Mouse (Mus musculus): ENCODE measurements around the gene Cdc14a. TPM values are rescaled to one million over a fixed set of nuclear protein-coding genes. Genes with fewer than 3 reads are reported as not detected.

Gene Cdc14a
- total RNA-seq, 2 experiments from 2014 or later: 20.8 to 30.2 TPM

GRCm38 (mm10) chr3:116414451-116414860 is 9.4 kb downstream of the Cdc14a start:
- DNase-seq: no peak

DNA sequence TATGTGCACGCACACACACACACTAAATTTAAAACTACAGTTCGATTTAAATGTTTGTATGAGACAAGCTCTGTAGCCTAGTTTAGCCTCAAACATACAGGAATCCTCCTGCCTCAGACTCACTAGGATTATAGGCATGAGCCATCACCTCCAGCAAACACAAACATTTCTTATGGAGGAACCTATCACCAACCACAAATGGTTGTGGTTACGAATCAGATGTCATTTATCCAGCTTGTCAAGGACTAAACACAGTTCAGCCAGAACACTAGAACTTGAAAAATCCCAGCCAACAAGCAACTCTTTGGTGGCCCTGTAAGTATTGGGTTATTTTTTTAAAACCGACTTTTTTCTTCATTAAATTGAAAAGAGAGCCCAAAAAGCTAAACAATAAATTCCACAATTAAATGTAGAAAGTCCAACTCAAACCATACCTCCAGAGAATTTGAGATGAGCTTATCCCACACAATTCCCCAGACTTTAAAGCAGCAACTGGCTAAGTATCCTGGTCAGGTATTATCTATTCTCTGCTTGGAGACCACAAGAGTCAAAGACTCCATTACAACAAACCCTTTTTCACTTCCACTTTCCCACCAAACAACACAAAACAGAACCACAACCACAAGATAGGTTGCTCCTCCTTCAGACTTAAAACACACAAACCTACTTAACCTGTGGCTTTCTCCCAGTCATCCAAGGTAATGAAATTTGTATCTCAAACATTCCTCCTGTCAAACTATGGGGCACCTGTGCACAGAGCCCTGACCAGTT is 10.7 kb downstream of the Cdc14a start:
- no peak for DNase-seq

GRCm38 (mm10) chr3:116410051-116410450 is 13.8 kb downstream of the Cdc14a start:
- DNase-seq: no peak

GRCm38 (mm10) chr3:116409486-116409885 is 14.3 kb downstream of the Cdc14a start:
- no peak for DNase-seq

GRCm38 (mm10) chr3:116408856-116409255 is 15.0 kb downstream of the Cdc14a start:
- DNase-seq: no peak

DNA sequence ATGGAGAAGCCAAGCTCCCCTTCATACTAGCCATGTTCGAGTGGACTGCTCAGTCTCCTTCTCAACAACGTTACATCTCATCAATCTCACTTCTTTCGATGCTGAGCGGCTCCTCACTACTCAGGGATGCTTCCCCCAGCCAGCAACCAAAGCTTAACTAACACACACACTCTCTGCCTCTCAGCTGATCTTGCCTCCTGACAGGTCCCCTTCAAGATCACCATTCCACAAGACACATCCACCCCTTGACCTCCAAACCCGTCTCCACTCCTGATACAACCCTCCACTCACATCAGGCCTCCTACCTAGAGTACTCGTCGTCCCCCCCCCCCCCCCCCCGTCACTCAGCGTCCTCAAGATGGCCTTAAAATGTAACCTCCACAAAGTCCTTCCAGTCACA is 18.3 kb downstream of the Cdc14a start:
- DNase-seq: no peak

GRCm38 (mm10) chr3:116401436-116401835 is 22.4 kb downstream of the Cdc14a start:
- no peak for DNase-seq

- DNase-seq: no peak
These were observed 24.3 kb downstream of the Cdc14a start for GRCm38 (mm10) chr3:116399349-116400090.

- no peak for DNase-seq
These were observed 25.3 kb downstream of the Cdc14a start for GRCm38 (mm10) chr3:116398543-116398942.

DNA sequence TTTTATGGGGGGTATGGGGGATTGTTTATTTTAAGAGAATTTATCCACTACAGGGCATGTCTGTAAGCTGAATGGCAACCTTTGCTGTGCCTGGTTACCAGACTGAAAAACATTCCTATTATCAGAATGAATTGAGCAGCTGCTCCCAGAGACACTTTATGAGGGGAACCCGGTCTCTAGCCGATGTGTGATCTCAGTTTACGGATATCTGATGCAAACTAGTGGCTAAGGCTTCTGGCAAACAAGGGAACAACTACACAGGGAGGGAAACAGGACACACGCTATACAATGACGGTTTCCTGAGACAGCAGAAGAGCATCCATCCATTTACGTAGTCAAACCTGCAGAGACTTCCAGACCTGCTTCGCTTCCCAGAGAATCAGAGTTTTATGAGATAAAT is 25.9 kb downstream of the Cdc14a start:
- DNase-seq: no peak

DNA sequence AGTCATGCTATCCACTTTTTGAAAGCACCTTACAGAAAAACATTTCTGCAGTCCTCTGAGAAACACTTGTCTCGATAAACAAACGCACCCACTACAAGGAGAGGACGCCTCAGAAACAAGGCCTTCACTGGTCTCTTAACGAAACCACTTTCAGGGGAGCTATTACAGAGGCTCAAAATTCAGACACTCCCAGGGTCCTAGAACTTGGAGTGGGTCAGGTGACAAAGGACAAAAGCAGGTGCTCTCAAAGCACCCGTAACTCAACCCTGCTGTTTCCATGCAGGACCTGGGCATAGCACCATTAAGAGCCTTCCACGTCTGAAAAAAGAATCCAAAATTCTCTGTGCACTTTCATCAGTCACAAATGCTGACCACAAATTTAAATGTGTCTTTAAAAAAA is 26.5 kb downstream of the Cdc14a start:
- no peak for DNase-seq

DNA sequence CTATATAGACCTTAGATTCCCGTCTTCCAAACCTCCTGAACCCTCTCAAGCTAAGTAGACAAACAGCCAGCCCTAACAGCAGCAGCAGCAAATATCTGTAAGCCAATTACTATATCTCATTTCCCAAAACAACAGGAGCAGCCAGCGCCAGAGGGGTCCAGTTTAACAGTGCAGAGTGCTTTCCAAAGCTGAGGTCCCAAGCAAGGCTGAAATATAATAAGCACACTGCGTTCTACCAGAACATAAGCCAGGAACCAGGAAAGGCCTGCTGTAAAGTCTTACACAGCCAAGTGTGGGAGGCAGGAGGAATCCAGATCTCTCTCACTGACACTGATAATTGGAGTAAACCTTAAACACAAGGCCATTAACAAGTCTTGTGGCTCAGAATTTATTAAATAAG is 27.3 kb downstream of the Cdc14a start:
- peak; percentile 62 for DNase-seq

DNA sequence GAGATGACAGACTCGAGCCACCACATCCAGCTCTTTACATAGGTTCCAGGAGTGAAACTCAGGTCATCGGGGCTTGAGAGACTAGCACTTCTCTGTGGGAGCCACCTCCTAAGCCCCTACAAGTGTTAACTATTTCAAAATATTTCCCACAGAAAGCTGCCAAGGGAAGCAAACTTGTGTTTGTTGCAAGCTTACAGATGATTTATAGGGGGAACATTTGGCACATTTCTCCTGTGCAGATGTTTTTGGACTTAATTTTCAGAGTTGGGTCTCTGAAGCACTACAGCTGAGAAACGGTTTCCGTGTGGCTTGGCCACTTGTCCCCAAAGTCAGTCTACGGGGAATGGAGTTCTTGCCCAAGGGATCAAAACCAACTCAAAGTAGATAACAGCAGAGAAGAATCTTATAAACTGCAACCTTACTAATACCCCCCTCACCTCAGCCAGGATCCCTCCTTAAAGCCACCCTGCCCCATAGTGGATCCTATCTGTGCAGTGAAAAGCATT is 28.9 kb downstream of the Cdc14a start:
- DNase-seq: no peak

DNA sequence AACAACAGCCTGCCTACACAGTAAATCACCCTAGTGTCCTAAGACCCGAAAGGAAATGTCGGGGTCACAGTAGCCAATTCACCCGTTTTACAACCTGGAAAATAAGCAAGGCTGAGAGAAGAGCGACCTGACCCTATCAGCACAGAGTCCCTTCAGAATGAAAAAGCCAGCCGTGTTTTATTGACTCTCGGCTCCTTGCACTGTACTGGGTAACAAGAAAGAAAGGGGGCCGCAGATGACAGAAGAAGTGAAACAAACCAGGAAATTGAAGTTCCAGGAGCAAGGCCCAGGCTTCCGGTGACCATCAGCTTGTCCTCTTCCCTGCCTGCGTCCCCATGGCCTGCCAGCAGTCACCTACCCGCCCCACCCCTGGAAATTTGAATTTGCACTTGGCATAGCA is 32.4 kb downstream of the Cdc14a start:
- DNase-seq: no peak

GRCm38 (mm10) chr3:116389500-116390470 is 34.0 kb downstream of the Cdc14a start:
- no peak for DNase-seq

- DNase-seq: no peak
These were observed 35.0 kb downstream of the Cdc14a start for GRCm38 (mm10) chr3:116388808-116389207.

GRCm38 (mm10) chr3:116386886-116387285 is 36.9 kb downstream of the Cdc14a start:
- DNase-seq: no peak

GRCm38 (mm10) chr3:116386342-116386741 is 37.5 kb downstream of the Cdc14a start:
- DNase-seq: no peak

DNA sequence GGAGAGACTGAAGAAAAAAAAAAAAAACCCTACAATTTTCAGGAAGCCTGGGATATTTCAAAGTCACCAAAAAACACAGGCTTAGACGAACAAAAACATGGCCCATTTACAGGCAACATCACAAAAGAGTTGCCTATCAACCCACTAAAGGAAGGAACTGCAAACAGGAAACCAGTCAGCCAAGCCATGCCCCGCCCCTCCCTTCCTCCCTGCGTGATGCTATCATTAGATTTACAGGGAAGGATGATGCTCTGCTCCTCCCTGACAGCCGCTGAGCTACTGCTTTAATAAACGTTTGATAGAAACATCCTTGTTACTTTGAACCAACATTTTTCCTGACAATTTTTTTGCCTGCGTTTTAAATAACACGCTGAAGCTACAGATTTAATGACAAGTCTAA is 39.5 kb downstream of the Cdc14a start:
- no peak for DNase-seq

GRCm38 (mm10) chr3:116380319-116380718 is 43.5 kb downstream of the Cdc14a start:
- DNase-seq: no peak

GRCm38 (mm10) chr3:116375442-116375841 is 48.4 kb downstream of the Cdc14a start:
- DNase-seq: no peak

DNA sequence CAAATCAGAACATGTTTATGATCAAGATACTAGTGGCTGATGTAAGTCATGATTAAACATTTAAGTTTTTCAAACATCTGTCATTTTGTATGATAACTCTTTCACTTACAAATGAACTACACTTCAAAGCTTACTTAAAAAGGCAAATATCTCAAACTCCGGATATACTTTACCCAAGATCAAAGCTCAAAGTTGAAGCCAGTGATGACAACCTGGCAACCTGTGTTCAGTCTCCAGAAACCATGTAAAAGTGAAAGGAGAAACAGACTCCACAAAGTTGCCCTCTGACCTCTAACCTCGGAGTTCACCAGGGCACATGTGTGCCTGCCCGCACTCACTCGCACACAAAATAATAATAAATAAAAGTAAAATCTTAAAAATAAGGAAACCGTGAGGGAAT is 49.3 kb downstream of the Cdc14a start:
- no peak for DNase-seq
